9 mouse cellular contexts compared by ENCODE assay signal in genomic region chr3:152761116-152761515, GRCm38 (mm10). TPM values are rescaled to one million over a fixed set of nuclear protein-coding genes. Genes with fewer than 3 reads are reported as not detected.
DNase-seq lines count a peak whose midpoint lies in the region; ATAC-seq and TF ChIP-seq lines count a peak whose summit lies in the region.
"Had no signal": no experiment of that assay in that cellular context is flagged by ENCODE, and none has a peak within 500 bp of the region (broad histone marks: within the 10 kb centered on the region; RNA-seq: fewer than 3 reads in every experiment).

No protein-coding gene starts in this region.

- no peaks in the 10 kb centered on the region for H3K36me3 ChIP-seq in intestine, postnatal 0 days (ENCODE audit: control insufficient read depth, insufficient read depth)
- no peaks in the 10 kb centered on the region for H3K36me3 ChIP-seq in intestine, embryonic 16.5 days (ENCODE audit: control insufficient read depth, insufficient read depth, low read length)
- H3K36me3 ChIP-seq in CH12.LX (replicated peaks in 1 of 2; ENCODE audit: control insufficient read depth in 1 of 2, insufficient read depth in 1 of 2, low read length in 1 of 2) = peaks cover 15 to 71% of the 10 kb centered on the region in 2 experiments
- no peaks in the 10 kb centered on the region for H3K36me3 ChIP-seq in limb, embryonic 14.5 days (ENCODE audit: control insufficient read depth, insufficient read depth, low read length)
- H3K36me3 ChIP-seq: midbrain, embryonic 12.5 days had no signal

- H3K4me1 ChIP-seq in intestine, postnatal 0 days (replicated peaks; ENCODE audit: control insufficient read depth, insufficient read depth, low read length) = no peaks in the 10 kb centered on the region
- H3K4me1 ChIP-seq in intestine, embryonic 16.5 days (ENCODE audit: control insufficient read depth, insufficient read depth, low read length) = peaks cover 9% of the 10 kb centered on the region; the same call in 1 of the 2 replicates
- peaks cover 11 to 28% of the 10 kb centered on the region in 2 experiments for H3K4me1 ChIP-seq in CH12.LX (ENCODE audit: control insufficient read depth in 1 of 2, insufficient read depth in 2 of 2)
- peaks cover 11% of the 10 kb centered on the region for H3K4me1 ChIP-seq in limb, embryonic 14.5 days (ENCODE audit: control insufficient read depth, insufficient read depth, low read length)

- H3K27me3 ChIP-seq in intestine, postnatal 0 days (replicated peaks; ENCODE audit: control insufficient read depth, insufficient read depth, low read length) = no peaks in the 10 kb centered on the region
- no peaks in the 10 kb centered on the region for H3K27me3 ChIP-seq in intestine, embryonic 16.5 days (replicated peaks; ENCODE audit: control insufficient read depth, insufficient read depth, low read length)
- no peaks in the 10 kb centered on the region for H3K27me3 ChIP-seq in CH12.LX (replicated peaks)
- no peaks in the 10 kb centered on the region for H3K27me3 ChIP-seq in limb, embryonic 14.5 days (ENCODE audit: control insufficient read depth, insufficient read depth, low read length)
- H3K27me3 ChIP-seq: midbrain, embryonic 12.5 days had no signal

- no peak for TF ChIP-seq EP300 in CH12.LX (IDR thresholded peaks at IDR 0.05; ENCODE audit: low read length)

- dilution Hi-C loops in CH12.LX (cut with MboI; ENCODE audit: extremely low pct_ligation_motif_present, extremely low pct_unique_long_range_greater_than_20kb, low sequenced_read_pairs) = no loop called here

- no peak for TF ChIP-seq POLR2A in CH12.LX (IDR thresholded peaks at IDR 0.05; ENCODE audit: low read depth, low read length)
- TF ChIP-seq POLR2A in limb, embryonic 14.5 days (IDR thresholded peaks at IDR 0.05; ENCODE audit: borderline replicate concordance, extremely low read depth, insufficient read depth, insufficient read length) = no peak

- peak; percentile 70 for TF ChIP-seq CTCF in intestine, postnatal 0 days (IDR thresholded peaks at IDR 0.05; ENCODE audit: low read depth)
- peak; percentile 82 to 83 for TF ChIP-seq CTCF in CH12.LX (conservative IDR thresholded peaks at IDR 0.05 in 1 of 2, IDR thresholded peaks at IDR 0.05 in 1 of 2; ENCODE audit: low read depth in 2 of 2, low read length in 2 of 2)

- no peak for ATAC-seq in intestine, postnatal 0 days
- no peak for ATAC-seq in intestine, embryonic 16.5 days
- no peak for ATAC-seq in limb, embryonic 14.5 days (ENCODE audit: low FRiP score, low read depth)

- peak; percentile 69 for DNase-seq in CH12.LX (ENCODE audit: extremely low read depth)
- peak; percentile 52 for DNase-seq in adipocyte (ENCODE audit: low spot score)
- peak; percentile 17 for DNase-seq in gonadal fat pad, adult 2 months (ENCODE audit: low read depth)
- DNase-seq in limb, embryonic 14.5 days (ENCODE audit: low spot score) = peak; percentile 25
- peak; percentile 49 for DNase-seq in thymus, postnatal 0 days (ENCODE audit: low spot score)
- no peak for DNase-seq in gastrocnemius, adult 8-10 months (ENCODE audit: low spot score in 2 of 2)

- in situ Hi-C loops in CH12.LX (cut with MboI; ENCODE audit: low pct_ligation_motif_present, low pct_unique_long_range_greater_than_20kb, low sequenced_read_pairs) = no loop called here

- WGBS in intestine, postnatal 0 days = 36% methylated on average over 7 of the region's 7 CpGs
- 28% methylated on average over 7 of the region's 7 CpGs for WGBS in intestine, embryonic 16.5 days
- 29% methylated on average over 7 of the region's 7 CpGs for WGBS in limb, embryonic 14.5 days

- no peak overlapping the region for H3K9ac ChIP-seq in intestine, postnatal 0 days (ENCODE audit: low read depth, low read length)
- no peak overlapping the region for H3K9ac ChIP-seq in intestine, embryonic 16.5 days (ENCODE audit: low read depth, low read length)
- H3K9ac ChIP-seq in CH12.LX (ENCODE audit: insufficient read depth, low read depth) = no peak overlapping the region
- H3K9ac ChIP-seq in limb, embryonic 14.5 days (ENCODE audit: low read depth, low read length, severe bottlenecking) = no peak overlapping the region
- H3K9ac ChIP-seq: midbrain, embryonic 12.5 days had no signal

- TF ChIP-seq RAD21 in CH12.LX (IDR thresholded peaks at IDR 0.05; ENCODE audit: low read depth, low read length) = peak; percentile 63

- H3K4me3 ChIP-seq in intestine, postnatal 0 days (ENCODE audit: low read depth, low read length) = no peak overlapping the region
- no peak overlapping the region for H3K4me3 ChIP-seq in intestine, embryonic 16.5 days (ENCODE audit: low read length)
- no peak overlapping the region for H3K4me3 ChIP-seq in CH12.LX (replicated peaks in 1 of 3; ENCODE audit: low read depth in 2 of 3, low read length in 2 of 3, poor library complexity in 1 of 3)
- no peak overlapping the region for H3K4me3 ChIP-seq in limb, embryonic 14.5 days (replicated peaks; ENCODE audit: low read length)
- H3K4me3 ChIP-seq: midbrain, embryonic 12.5 days had no signal

- H3K9me3 ChIP-seq in intestine, postnatal 0 days (ENCODE audit: control insufficient read depth) = no peaks in the 10 kb centered on the region
- H3K9me3 ChIP-seq in intestine, embryonic 16.5 days (ENCODE audit: control insufficient read depth, low read length) = no peaks in the 10 kb centered on the region
- H3K9me3 ChIP-seq in CH12.LX (replicated peaks; ENCODE audit: low read length) = no peaks in the 10 kb centered on the region
- H3K9me3 ChIP-seq in limb, embryonic 14.5 days (ENCODE audit: control insufficient read depth, low read length) = no peaks in the 10 kb centered on the region
- H3K9me3 ChIP-seq: midbrain, embryonic 12.5 days had no signal

- H3K27ac ChIP-seq in intestine, postnatal 0 days (ENCODE audit: low read depth, low read length) = no peak overlapping the region
- no peak overlapping the region for H3K27ac ChIP-seq in intestine, embryonic 16.5 days (ENCODE audit: low read length)
- H3K27ac ChIP-seq in CH12.LX (ENCODE audit: insufficient read depth, low read depth) = no peak overlapping the region
- no peak overlapping the region for H3K27ac ChIP-seq in limb, embryonic 14.5 days (replicated peaks; ENCODE audit: low read depth, low read length)
- H3K27ac ChIP-seq: midbrain, embryonic 12.5 days had no signal

- H3K79me2 ChIP-seq in CH12.LX (replicated peaks; ENCODE audit: control insufficient read depth, extremely low read depth, insufficient read depth, poor library complexity, severe bottlenecking) = no peaks in the 10 kb centered on the region

- no peak overlapping the region for H3K4me2 ChIP-seq in intestine, postnatal 0 days (replicated peaks; ENCODE audit: low read depth)
- no peak overlapping the region for H3K4me2 ChIP-seq in intestine, embryonic 16.5 days (ENCODE audit: low read depth, low read length)
- no peak overlapping the region for H3K4me2 ChIP-seq in CH12.LX (ENCODE audit: insufficient read depth, low read depth, poor library complexity, severe bottlenecking)
- H3K4me2 ChIP-seq in limb, embryonic 14.5 days (replicated peaks; ENCODE audit: low read depth, low read length, severe bottlenecking) = no peak overlapping the region
- H3K4me2 ChIP-seq: midbrain, embryonic 12.5 days had no signal

TF ChIP-seq in CH12.LX, 34 proteins besides CTCF, POLR2A, EP300 and RAD21:
- TF ChIP-seq MYC (IDR thresholded peaks at IDR 0.05; ENCODE audit: low read depth, low read length) = no peak
- peak; percentile 42 for TF ChIP-seq SMC3 (IDR thresholded peaks at IDR 0.05; ENCODE audit: low read depth, low read length)

RNA-seq across cellular contexts. Expression of gene Pigk, which starts 47.2 kb away (rescaled TPM):
- polyA plus RNA-seq in intestine, postnatal 0 days (2015; fragmentation: Nextera tagmentation; extraction: Ambion mirVana) = 33.7 and 35.5 TPM in 2 replicates
- 32.8 and 35.9 TPM in 2 replicates for polyA plus RNA-seq in intestine, embryonic 16.5 days (2015; fragmentation: Nextera tagmentation; extraction: Ambion mirVana)
- 56.4 and 62.0 TPM in 2 replicates for total RNA-seq in CH12.LX (2012; rRNA removed)
- total RNA-seq in CH12.LX (2014; rRNA removed) = 79.3 and 91.7 TPM in 2 replicates
- polyA plus RNA-seq in CH12.LX (2012; ENCODE audit: insufficient read length, low read depth) = 67.5 and 88.5 TPM in 2 replicates
- polyA plus RNA-seq in gonadal fat pad, adult 2 months (2012; rRNA removed) = 20.0 and 21.5 TPM in 2 replicates
- 17.3 and 20.4 TPM in 2 replicates for polyA plus RNA-seq in limb, embryonic 14.5 days (2012; rRNA removed)
- 53.1 and 61.7 TPM in 2 replicates for polyA plus RNA-seq in limb, embryonic 14.5 days (2014; fragmentation: Nextera tagmentation; extraction: Ambion mirVana)
- 38.0 and 41.7 TPM in 2 replicates for polyA plus RNA-seq in thymus, postnatal 0 days (2015; fragmentation: Nextera tagmentation; extraction: Ambion mirVana)
- 10 to 100 TPM; 16.3 to 18.2 (median 17.7) TPM for total RNA-seq in gastrocnemius, adult 8-10 months (2022)

Comparison
In these comparisons a context has a peak if more than half of its experiments do, and no peak if none do; other contexts are left out.
1. DNase-seq: peak in CH12.LX (single experiment), adipocyte (single experiment), gonadal fat pad, adult 2 months (single experiment), limb, embryonic 14.5 days (single experiment) and thymus, postnatal 0 days (single experiment); none in gastrocnemius, adult 8-10 months (0 of 2).